Mouse (Mus musculus) CH12.LX (cell line): ENCODE data around the gene Akp3. TPM values are rescaled to one million over a fixed set of nuclear protein-coding genes. Genes with fewer than 3 reads are reported as not detected.

ENCODE experiments used
- DNase-seq: peaks from one replicate; pipeline ENCODE4 v3.0.0-alpha.2; 2013; ENCODE audit errors: extremely low read depth
- H3K27ac ChIP-seq: 2 replicates; pipeline ENCODE4 v1.5.1; 2012; ENCODE audit warnings: low read depth, mild to moderate bottlenecking, control low read depth, moderate library complexity; ENCODE audit not compliant: insufficient read depth
- H3K27me3 ChIP-seq: replicated peaks from 2 replicates; pipeline ENCODE3; 2012; ENCODE audit warnings: inconsistent platforms
- H3K36me3 ChIP-seq, 2 experiments: replicated peaks in 1 of 2; 2 replicates each; pipeline versions ENCODE3 to v1.6.1; 2012; ENCODE audit warnings: inconsistent platforms in 1 of 2, low read length in 1 of 2, mild to moderate bottlenecking in 1 of 2, mixed read lengths in 1 of 2, moderate library complexity in 1 of 2; ENCODE audit not compliant: control insufficient read depth in 1 of 2, insufficient read depth in 1 of 2
- H3K4me1 ChIP-seq, 2 experiments: 2 replicates each; pipeline ENCODE4 v1.6.1; 2012; ENCODE audit warnings: inconsistent platforms in 1 of 2, moderate library complexity in 1 of 2; ENCODE audit not compliant: insufficient read depth in 2 of 2, control insufficient read depth in 1 of 2
- H3K4me2 ChIP-seq: 2 replicates; pipeline ENCODE4 v1.6.1; 2012; ENCODE audit warnings: low read depth, mild to moderate bottlenecking, control low read depth; ENCODE audit not compliant: poor library complexity, insufficient read depth, severe bottlenecking
- H3K4me3 ChIP-seq, 3 experiments: fragments of 150-350 bp in 1 of 3; sonication (generic) in 1 of 3; replicated peaks in 1 of 3; 2 replicates each; pipeline versions ENCODE3 to v1.5.1; 2011 to 2012; ENCODE audit warnings: low read depth in 2 of 3, low read length in 2 of 3, mild to moderate bottlenecking in 2 of 3, moderate library complexity in 2 of 3, control low read depth in 1 of 3, improper control_type of control experiment in 1 of 3, inconsistent platforms in 1 of 3, mixed read lengths in 1 of 3; ENCODE audit not compliant: poor library complexity in 1 of 3
- H3K79me2 ChIP-seq: replicated peaks from 2 replicates; pipeline ENCODE4 v1.6.1; 2012; ENCODE audit warnings: mild to moderate bottlenecking, moderate library complexity; ENCODE audit not compliant: control insufficient read depth, poor library complexity, insufficient read depth, severe bottlenecking; ENCODE audit errors: extremely low read depth
- H3K9ac ChIP-seq: 2 replicates; pipeline ENCODE4 v1.6.1; 2012; ENCODE audit warnings: low read depth, mild to moderate bottlenecking, control low read depth, moderate library complexity; ENCODE audit not compliant: insufficient read depth
- H3K9me3 ChIP-seq: replicated peaks from 2 replicates; pipeline ENCODE3; 2012; ENCODE audit warnings: low read length, inconsistent platforms, mixed read lengths
- BHLHE40 ChIP-seq: IDR thresholded peaks from 2 replicates; pipeline ENCODE4 v1.6.1; 2011; ENCODE audit warnings: mild to moderate bottlenecking, low read depth, low read length, improper control_type of control experiment
- CTCF ChIP-seq, 2 experiments: IDR thresholded peaks in 1 of 2; conservative IDR thresholded peaks in 1 of 2; 2 replicates each; pipeline ENCODE4 v1.5.1; 2011 to 2012; ENCODE audit warnings: low read depth in 2 of 2, low read length in 2 of 2, improper control_type of control experiment in 1 of 2, inconsistent platforms in 1 of 2, mild to moderate bottlenecking in 1 of 2, moderate library complexity in 1 of 2
- E2F4 ChIP-seq: IDR thresholded peaks from 2 replicates; pipeline ENCODE4 v1.6.1; 2011; ENCODE audit warnings: low read depth, low read length, improper control_type of control experiment; ENCODE audit not compliant: insufficient replicate concordance
- EP300 ChIP-seq: IDR thresholded peaks from 2 replicates; pipeline ENCODE4 v1.6.1; 2011; ENCODE audit warnings: low read length, improper control_type of control experiment
- GABPA ChIP-seq: IDR thresholded peaks from 2 replicates; pipeline ENCODE4 v1.6.1; 2012; ENCODE audit warnings: low read depth, low read length, improper control_type of control experiment, inconsistent platforms; ENCODE audit not compliant: insufficient replicate concordance
- IRF4 ChIP-seq: IDR thresholded peaks from 2 replicates; pipeline ENCODE4 v1.6.1; 2014; ENCODE audit warnings: low read depth, mild to moderate bottlenecking, inconsistent platforms, low read length, improper control_type of control experiment
- JUN ChIP-seq: IDR thresholded peaks from 2 replicates; pipeline ENCODE4 v1.6.1; 2011; ENCODE audit warnings: low read depth, mild to moderate bottlenecking, low read length, improper control_type of control experiment, moderate library complexity; ENCODE audit not compliant: insufficient read depth
- JUND ChIP-seq: conservative IDR thresholded peaks from 2 replicates; pipeline ENCODE4 v1.6.1; 2011; ENCODE audit warnings: low read depth, low read length, improper control_type of control experiment
- MAFK ChIP-seq: IDR thresholded peaks from 2 replicates; pipeline ENCODE4 v1.6.1; 2011; ENCODE audit warnings: low read length, improper control_type of control experiment; ENCODE audit not compliant: insufficient replicate concordance
- MAX ChIP-seq: IDR thresholded peaks from 2 replicates; pipeline ENCODE4 v1.6.1; 2011; ENCODE audit warnings: low read length, improper control_type of control experiment
- MAZ ChIP-seq: IDR thresholded peaks from 2 replicates; pipeline ENCODE4 v1.6.1; 2012; ENCODE audit warnings: low read depth, mild to moderate bottlenecking, inconsistent platforms, low read length, improper control_type of control experiment, moderate library complexity
- MEF2A ChIP-seq: IDR thresholded peaks from 2 replicates; pipeline ENCODE4 v1.6.1; 2014; ENCODE audit warnings: low read depth, mild to moderate bottlenecking, inconsistent platforms, low read length, improper control_type of control experiment, borderline replicate concordance
- MXI1 ChIP-seq: IDR thresholded peaks from 2 replicates; pipeline ENCODE4 v1.6.1; 2011; ENCODE audit warnings: mild to moderate bottlenecking, low read depth, low read length, improper control_type of control experiment
- MYC ChIP-seq: IDR thresholded peaks from 2 replicates; pipeline ENCODE4 v1.6.1; 2011; ENCODE audit warnings: low read depth, mild to moderate bottlenecking, improper control_type of control experiment, low read length
- NELFE ChIP-seq: IDR thresholded peaks from 2 replicates; pipeline ENCODE4 v1.6.1; 2011; ENCODE audit warnings: low read depth, low read length, improper control_type of control experiment
- NRF1 ChIP-seq: IDR thresholded peaks from 2 replicates; pipeline ENCODE4 v1.6.1; 2014; ENCODE audit warnings: low read depth, mild to moderate bottlenecking, inconsistent platforms, low read length, improper control_type of control experiment, moderate library complexity
- PAX5 ChIP-seq: IDR thresholded peaks from 2 replicates; pipeline ENCODE4 v1.6.1; 2012; ENCODE audit warnings: low read length, inconsistent platforms, mixed read lengths
- POLR2A ChIP-seq: IDR thresholded peaks from 2 replicates; pipeline ENCODE4 v1.6.1; 2011; ENCODE audit warnings: low read depth, mild to moderate bottlenecking, improper control_type of control experiment, low read length
- POLR2AphosphoS2 ChIP-seq: IDR thresholded peaks from 2 replicates; pipeline ENCODE4 v1.6.1; 2011; ENCODE audit warnings: low read depth, low read length, improper control_type of control experiment
- RAD21 ChIP-seq: IDR thresholded peaks from 2 replicates; pipeline ENCODE4 v1.6.1; 2011; ENCODE audit warnings: low read depth, mild to moderate bottlenecking, low read length, improper control_type of control experiment, moderate library complexity
- RCOR1 ChIP-seq: conservative IDR thresholded peaks from 2 replicates; pipeline ENCODE4 v1.6.1; 2012; ENCODE audit warnings: low read depth, mild to moderate bottlenecking, inconsistent platforms, low read length, improper control_type of control experiment
- SMC3 ChIP-seq: IDR thresholded peaks from 2 replicates; pipeline ENCODE4 v1.6.1; 2011; ENCODE audit warnings: low read depth, low read length, improper control_type of control experiment
- UBTF ChIP-seq: IDR thresholded peaks from 2 replicates; pipeline ENCODE4 v1.6.1; 2012; ENCODE audit warnings: low read depth, mild to moderate bottlenecking, inconsistent platforms, low read length, improper control_type of control experiment, moderate library complexity
- USF1 ChIP-seq: IDR thresholded peaks from 2 replicates; pipeline ENCODE4 v1.6.1; 2014; ENCODE audit warnings: low read depth, mild to moderate bottlenecking, inconsistent platforms, low read length, improper control_type of control experiment
- USF2 ChIP-seq: conservative IDR thresholded peaks from 2 replicates; pipeline ENCODE4 v1.6.1; 2011; ENCODE audit warnings: low read depth, low read length, improper control_type of control experiment
- ZC3H11A ChIP-seq: IDR thresholded peaks from 2 replicates; pipeline ENCODE4 v1.6.1; 2012; ENCODE audit warnings: low read depth, mild to moderate bottlenecking, inconsistent platforms, low read length, improper control_type of control experiment
- ZMIZ1 ChIP-seq: IDR thresholded peaks from 2 replicates; pipeline ENCODE4 v1.6.1; 2012; ENCODE audit warnings: low read depth, mild to moderate bottlenecking, inconsistent platforms, low read length, improper control_type of control experiment
- dilution Hi-C: fragments of 300-500 bp; cut with MboI; formaldehyde crosslinking; loops from 2 replicates; pipeline ENCODE4 v1.14.3; 2020; ENCODE audit warnings: low sequenced_read_pairs; ENCODE audit not compliant: extremely low pct_unique_long_range_greater_than_20kb, extremely low pct_ligation_motif_present
- in situ Hi-C: fragments of 300-500 bp; cut with MboI; formaldehyde crosslinking; loops from 3 replicates; pipeline ENCODE4 v1.14.3; 2019; ENCODE audit warnings: low sequenced_read_pairs, low pct_ligation_motif_present, low pct_unique_long_range_greater_than_20kb, mixed read lengths
- polyA plus RNA-seq: library from polyadenylated mRNA; unstranded; fragments of >175 nt; gene quantifications from 2 replicates; pipeline ENCODE4 v1.2.1, GENCODE M21; 2012; ENCODE audit warnings: low read depth; ENCODE audit not compliant: insufficient read length
- total RNA-seq, 2 experiments: library from RNA; depleted of rRNA; stranded (reverse); fragments of 300-350 nt in 1 of 2; fragments of >200 nt in 1 of 2; gene quantifications; 2 replicates each; pipeline ENCODE4 v1.2.3; 2012 to 2014

The Akp3 gene
- total and polyA plus RNA-seq, 3 experiments, result not detected

DNA sequence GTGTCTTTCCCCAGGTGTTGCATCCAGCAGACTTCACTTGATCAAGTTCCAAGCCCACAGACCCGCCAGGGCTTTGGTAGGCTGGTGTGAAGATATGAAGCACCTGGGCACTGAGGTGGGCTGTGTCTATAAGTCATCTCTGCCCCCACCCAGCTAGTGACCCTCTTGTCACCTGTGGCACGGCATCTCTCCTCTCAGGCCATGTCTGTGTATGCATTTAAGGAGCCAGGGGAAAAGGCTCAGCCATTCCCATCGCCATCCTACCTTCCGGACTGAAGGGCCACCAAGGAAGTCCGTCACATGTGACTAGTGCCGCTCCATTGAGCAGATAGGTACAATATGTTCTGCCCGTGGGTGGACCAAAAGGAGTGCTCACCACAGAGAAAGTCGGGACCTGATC, 29.1 kb upstream of the Akp3 start:
- no peaks in the 10 kb centered on the region for H3K79me2 ChIP-seq
- no peak overlapping the region for H3K4me2 ChIP-seq
- no peak overlapping the region for H3K9ac ChIP-seq
- peaks cover 51% of the 10 kb centered on the region for H3K27me3 ChIP-seq
- in situ Hi-C loops, result no loop called here
- dilution Hi-C loops, result no loop called here
- no peak for DNase-seq
- no peak overlapping the region for H3K4me3 ChIP-seq
- peaks cover 4% of the 10 kb centered on the region in 2 experiments; a peak in 2 of 4 replicates for H3K4me1 ChIP-seq
- no peaks in the 10 kb centered on the region for H3K36me3 ChIP-seq
- no peak overlapping the region for H3K27ac ChIP-seq
- TF ChIP-seq USF2, result no peak
- TF ChIP-seq PAX5, result no peak
- no peak for TF ChIP-seq E2F4
- no peak for TF ChIP-seq EP300
- TF ChIP-seq BHLHE40, result no peak
- no peak for TF ChIP-seq NRF1
- no peak for TF ChIP-seq ZMIZ1
- no peak for TF ChIP-seq JUND
- TF ChIP-seq IRF4, result no peak
- TF ChIP-seq MXI1, result no peak
- no peak for TF ChIP-seq MYC
- no peak for TF ChIP-seq GABPA
- TF ChIP-seq MEF2A, result no peak
- no peak for TF ChIP-seq JUN
- no peak for TF ChIP-seq NELFE
- TF ChIP-seq POLR2AphosphoS2, result no peak
- TF ChIP-seq RCOR1, result no peak
- no peak for TF ChIP-seq USF1
- TF ChIP-seq POLR2A, result no peak
- H3K9me3 ChIP-seq, result no peaks in the 10 kb centered on the region

DNA sequence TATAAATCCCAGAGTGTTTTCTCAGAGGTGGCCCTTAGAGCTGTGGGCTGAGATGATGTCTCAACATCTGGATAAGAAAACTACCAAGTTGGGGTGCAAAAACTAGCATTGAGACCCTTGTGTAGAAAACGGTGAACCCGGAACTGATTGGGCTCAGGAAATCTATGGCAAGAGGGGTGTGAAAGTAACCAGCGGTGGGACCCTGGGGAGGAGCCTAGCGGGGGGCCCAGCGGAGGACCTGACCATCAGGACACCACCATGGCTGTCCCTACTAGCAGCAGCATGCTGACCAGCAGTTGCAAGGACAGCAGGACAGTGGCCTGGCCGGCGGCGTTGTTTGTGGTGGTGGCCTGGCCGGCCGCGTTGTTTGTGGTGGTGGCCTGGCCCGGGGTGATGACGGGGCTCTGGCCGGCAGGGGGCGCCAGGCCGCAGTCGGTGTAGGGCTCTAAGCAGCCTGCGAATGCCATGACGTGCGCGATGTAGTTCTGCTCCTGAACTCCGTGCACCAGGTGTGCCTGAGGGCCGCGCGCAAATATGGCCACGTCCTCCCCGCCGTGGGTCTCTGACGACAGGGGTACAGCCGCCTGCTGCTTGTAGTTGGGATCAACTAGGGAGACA, 26.3 kb upstream of the Akp3 start:
- peak; percentile 51 for DNase-seq
- Histone ChIP-seq H3K4me2 (no peak overlapping the region), H3K4me1 (peaks cover 8 to 21% of the 10 kb centered on the region in 2 experiments; a peak in 3 of 4 replicates), H3K9me3 (no peaks in the 10 kb centered on the region), H3K79me2 (no peaks in the 10 kb centered on the region), H3K4me3 (no peak overlapping the region), H3K9ac (no peak overlapping the region), H3K27me3 (peaks cover 51% of the 10 kb centered on the region), H3K36me3 (no peaks in the 10 kb centered on the region), H3K27ac (no peak overlapping the region)
- in situ Hi-C loops, result no loop called here
- TF ChIP-seq SMC3, result peak; percentile 65
- peak; percentile 34 for TF ChIP-seq RAD21
- peak in 1 of 2 experiments; percentile 77; a peak in 2 of 4 replicates for TF ChIP-seq CTCF (conservative IDR thresholded peaks at IDR 0.05 in 1 of 2, IDR thresholded peaks at IDR 0.05 in 1 of 2; ENCODE audit: low read depth in 2 of 2, low read length in 2 of 2)
- no peak for TF ChIP-seq ZC3H11A
- no peak for TF ChIP-seq MAZ
- TF ChIP-seq E2F4, result no peak
- no peak; the same call in 1 of the 2 replicates for TF ChIP-seq NELFE
- TF ChIP-seq USF2, result no peak
- no peak for TF ChIP-seq UBTF
- TF ChIP-seq ZMIZ1, result no peak
- TF ChIP-seq MYC, result no peak
- TF ChIP-seq NRF1, result 0 out of 2 replicates have a peak, but pooled peaks have one; percentile 11
- no peak for TF ChIP-seq MAFK
- TF ChIP-seq MAX, result no peak
- dilution Hi-C loops, result no loop called here
